Comparison of ENCODE assay signal across 8 mouse cellular contexts in the genomic region with DNA sequence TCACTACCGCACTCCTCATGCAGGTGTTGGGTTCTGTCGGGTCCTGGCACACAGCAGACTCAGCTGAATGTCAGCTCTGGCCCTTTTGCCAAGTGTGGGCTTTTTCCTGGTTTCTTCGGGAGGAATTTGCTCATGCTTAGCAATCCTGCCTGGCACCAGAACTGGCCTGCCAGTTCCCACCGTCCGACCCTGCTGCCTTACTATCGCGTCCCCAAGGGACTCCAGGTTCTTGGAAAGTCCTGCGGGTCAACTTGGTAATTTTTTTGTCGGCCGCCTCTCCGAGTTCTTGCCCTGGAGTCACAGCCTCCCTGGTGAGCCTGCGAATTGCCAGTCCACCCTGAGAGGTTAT. TPM values are rescaled to one million over a fixed set of nuclear protein-coding genes. Genes with fewer than 3 reads are reported as not detected.
DNase-seq lines count a peak whose midpoint lies in the region; ATAC-seq and TF ChIP-seq lines count a peak whose summit lies in the region.

No protein-coding gene starts in this region.

- H3K36me3 ChIP-seq in heart, embryonic 16.5 days (ENCODE audit: control insufficient read depth, insufficient read depth), result no peaks in the 10 kb centered on the region
- H3K36me3 ChIP-seq in myocyte (ENCODE audit: control insufficient read depth, insufficient read depth), result no peaks in the 10 kb centered on the region

- peak overlapping the region; percentile 72 for H3ac ChIP-seq in myocyte (ENCODE audit: control insufficient read depth, insufficient read length)

- 2% methylated on average over 12 of the region's 12 CpGs for WGBS in heart, embryonic 16.5 days

- peak overlapping the region; percentile 99 for H3K9ac ChIP-seq in heart, embryonic 16.5 days (ENCODE audit: low read length)

- DNase-seq in adrenal gland, postnatal 14 days, result peak; percentile 71
- DNase-seq in adrenal gland, postnatal 4 days (ENCODE audit: low spot score in 2 of 2), result no peak
- peak; percentile 22 to 26 for DNase-seq in urinary bladder, postnatal 36 days (ENCODE audit: low spot score in 2 of 2)
- no peak for DNase-seq in urinary bladder, adult 2 months (ENCODE audit: low spot score)
- peak; percentile 49 to 79 for DNase-seq in kidney, postnatal 25 days
- DNase-seq in frontal cortex, postnatal 10 days (ENCODE audit: low spot score in 2 of 2), result no peak

- no peak for ATAC-seq in heart, embryonic 16.5 days (replicated peaks; ENCODE audit: extremely low read depth, insufficient read depth, low FRiP score)

- peaks cover 52% of the 10 kb centered on the region for H3K79me2 ChIP-seq in myocyte (ENCODE audit: control insufficient read depth, insufficient read depth)

- peak overlapping the region; percentile 97 for H3K27ac ChIP-seq in heart, embryonic 16.5 days (ENCODE audit: low read length)

- TF ChIP-seq POLR2A in myocyte (IDR thresholded peaks at IDR 0.05; ENCODE audit: insufficient read length, low read depth), result no peak

- H3K4me3 ChIP-seq in heart, embryonic 16.5 days (ENCODE audit: low read length), result peak overlapping the region; percentile 98
- H3K4me3 ChIP-seq in myocyte, result peak overlapping the region; percentile 81

- H3K27me3 ChIP-seq in heart, embryonic 16.5 days (ENCODE audit: control insufficient read depth, insufficient read depth, low read length), result no peaks in the 10 kb centered on the region
- no peaks in the 10 kb centered on the region for H3K27me3 ChIP-seq in myocyte (ENCODE audit: control insufficient read depth, insufficient read depth, insufficient read length)

- no peaks in the 10 kb centered on the region for H3K9me3 ChIP-seq in heart, embryonic 16.5 days (replicated peaks; ENCODE audit: control insufficient read depth, low read length)

- H3K4me2 ChIP-seq in heart, embryonic 16.5 days (ENCODE audit: low read depth, low read length), result peak overlapping the region; percentile 86
- peak overlapping the region; percentile 95 for H3K4me2 ChIP-seq in myocyte (ENCODE audit: low read depth)

- peaks cover 28% of the 10 kb centered on the region for H3K4me1 ChIP-seq in heart, embryonic 16.5 days (ENCODE audit: control insufficient read depth, insufficient read depth, low read length)

TF ChIP-seq in myocyte, 11 proteins besides CTCF, POLR2A, EP300 and RAD21:
- TF ChIP-seq TCF3 (IDR thresholded peaks at IDR 0.05; ENCODE audit: insufficient read length, low read depth), result no peak
- TF ChIP-seq SRF (IDR thresholded peaks at IDR 0.05; ENCODE audit: control insufficient read depth, insufficient read length, low read depth), result no peak
- no peak for TF ChIP-seq USF1 (IDR thresholded peaks at IDR 0.05; ENCODE audit: low read depth)
- no peak for TF ChIP-seq MAX (IDR thresholded peaks at IDR 0.05; ENCODE audit: low read depth)
- no peak for TF ChIP-seq REST (IDR thresholded peaks at IDR 0.05; ENCODE audit: insufficient read depth, insufficient read length)
- no peak for TF ChIP-seq TCF12 (IDR thresholded peaks at IDR 0.05; ENCODE audit: insufficient read depth, poor library complexity, severe bottlenecking)
- no peak for TF ChIP-seq MYOG (IDR thresholded peaks at IDR 0.05; ENCODE audit: control insufficient read depth in 1 of 3, insufficient read depth in 1 of 3, insufficient read length in 2 of 3, low read depth in 2 of 3)
- TF ChIP-seq MYOD1 (IDR thresholded peaks at IDR 0.05; ENCODE audit: control insufficient read depth in 1 of 3, insufficient read length in 2 of 3, low read depth in 2 of 3), result no peak
- TF ChIP-seq CEBPB (IDR thresholded peaks at IDR 0.05; ENCODE audit: insufficient read depth, poor library complexity, severe bottlenecking), result no peak
- no peak for TF ChIP-seq POLR2AphosphoS2 (IDR thresholded peaks at IDR 0.05; ENCODE audit: insufficient read length, low read depth)
- no peak for TF ChIP-seq E2F4 (IDR thresholded peaks at IDR 0.05; ENCODE audit: insufficient read depth)

RNA-seq across cellular contexts. Expression of a gene that starts 0.9 kb away (rescaled TPM):
- total RNA-seq in adrenal gland, postnatal 14 days (2021), result 32.5 and 35.7 TPM in 2 replicates
- total RNA-seq in adrenal gland, postnatal 4 days (2021), result 10 to 100 TPM; 26.7 to 36.0 TPM
- polyA plus RNA-seq in urinary bladder, adult 2 months (2012; rRNA removed), result 15.1 and 16.7 TPM in 2 replicates
- polyA plus RNA-seq in heart, embryonic 16.5 days (2015; fragmentation: Nextera tagmentation; extraction: Ambion mirVana), result 8.9 and 10.1 TPM in 2 replicates
- 11.9 TPM for polyA plus RNA-seq in myocyte (2012; fragmentation: generic; extraction: Trizol)

RNA-seq across cellular contexts. Expression of a gene that starts 45.0 kb away (rescaled TPM):
- total RNA-seq in adrenal gland, postnatal 14 days (2021), result 105 and 124 TPM in 2 replicates
- 100 to 1,000 TPM; 114 to 116 TPM for total RNA-seq in adrenal gland, postnatal 4 days (2021)
- polyA plus RNA-seq in urinary bladder, adult 2 months (2012; rRNA removed), result 105 and 113 TPM in 2 replicates
- polyA plus RNA-seq in heart, embryonic 16.5 days (2015; fragmentation: Nextera tagmentation; extraction: Ambion mirVana), result 142 and 151 TPM in 2 replicates
- polyA plus RNA-seq in myocyte (2012; fragmentation: generic; extraction: Trizol), result 95.7 TPM

Comparison
In these comparisons a context has a peak if more than half of its experiments do, and no peak if none do; other contexts are left out.
1. DNase-seq: peak in adrenal gland, postnatal 14 days (single experiment), urinary bladder, postnatal 36 days (2 of 2) and kidney, postnatal 25 days (2 of 2); none in adrenal gland, postnatal 4 days (0 of 2), urinary bladder, adult 2 months (single experiment) and frontal cortex, postnatal 10 days (0 of 2).